Mouse (Mus musculus) megakaryocyte-erythroid progenitor cell, adult 5-6 weeks (primary cell): Measurements from ENCODE around the gene Exoc3l2. TPM values are rescaled to one million over a fixed set of nuclear protein-coding genes. Genes with fewer than 3 reads are reported as not detected.

Experiments
- ATAC-seq: replicated peaks from 2 replicates; pipeline ENCODE4 v1.8.0; 2016; ENCODE audit warnings: mild to moderate bottlenecking, inconsistent platforms; ENCODE audit not compliant: severe bottlenecking, poor library complexity, low FRiP score, low TSS enrichment
- total RNA-seq, 2 experiments: library from RNA; stranded (forward) in 1 of 2; stranded (reverse) in 1 of 2; fragments of 200-1000, 215-1000 nt in 1 of 2; fragments of >200 nt in 1 of 2; fragmentation: Nextera tagmentation in 1 of 2; gene quantifications; 2 replicates each; pipeline ENCODE4 v1.2.3; 2014 to 2017

The Exoc3l2 gene
- total RNA-seq, 2 experiments from 2014 or later, result 1.0 to 1.7 TPM

GRCm38 (mm10) chr7:19455186-19455585, 7.9 kb upstream of the Exoc3l2 start:
- ATAC-seq, result no peak

GRCm38 (mm10) chr7:19455819-19456495, 7.2 kb upstream of the Exoc3l2 start:
- no peak for ATAC-seq

- no peak for ATAC-seq
These were observed 6.5 kb upstream of the Exoc3l2 start for GRCm38 (mm10) chr7:19456628-19457027.

GRCm38 (mm10) chr7:19457414-19458071, 5.6 kb upstream of the Exoc3l2 start:
- peak; percentile 31; the same call in 1 of the 2 replicates for ATAC-seq

- peak; percentile 44 for ATAC-seq
These were observed 5.1 kb upstream of the Exoc3l2 start for GRCm38 (mm10) chr7:19458072-19458486.

- peak; percentile 58 for ATAC-seq
These were observed 4.5 kb upstream of the Exoc3l2 start, which contains the start of gene Mark4 for GRCm38 (mm10) chr7:19458591-19459111. Gene Mark4, minus strand, starts transcription at chr7:19458821.

GRCm38 (mm10) chr7:19459144-19459870, 3.8 kb upstream of the Exoc3l2 start:
- no peak; the same call in 1 of the 2 replicates for ATAC-seq

- ATAC-seq, result no peak
These were observed 2.6 kb upstream of the Exoc3l2 start for GRCm38 (mm10) chr7:19460500-19460899.

- ATAC-seq, result no peak
These were observed 1.6 kb upstream of the Exoc3l2 start for GRCm38 (mm10) chr7:19461488-19461887.

- no peak for ATAC-seq
These were observed 688 bp upstream of the Exoc3l2 start for GRCm38 (mm10) chr7:19462443-19462842.

GRCm38 (mm10) chr7:19464367-19465307, 1.5 kb downstream of the Exoc3l2 start:
- no peak for ATAC-seq

- no peak for ATAC-seq
These were observed 3.5 kb downstream of the Exoc3l2 start for GRCm38 (mm10) chr7:19466602-19467145.

- ATAC-seq, result 0 out of 2 replicates have a peak, but pooled peaks have one; percentile 13
These were observed 4.5 kb downstream of the Exoc3l2 start for GRCm38 (mm10) chr7:19467638-19468037.

GRCm38 (mm10) chr7:19468279-19468678, 5.1 kb downstream of the Exoc3l2 start:
- ATAC-seq, result no peak

- no peak for ATAC-seq
These were observed 6.3 kb downstream of the Exoc3l2 start for GRCm38 (mm10) chr7:19469404-19469803.

GRCm38 (mm10) chr7:19470308-19470707, 7.2 kb downstream of the Exoc3l2 start:
- ATAC-seq, result no peak

GRCm38 (mm10) chr7:19472403-19472802, 9.3 kb downstream of the Exoc3l2 start:
- no peak for ATAC-seq

- ATAC-seq, result no peak
These were observed 10.8 kb downstream of the Exoc3l2 start for GRCm38 (mm10) chr7:19473875-19474443.
